In the genomic region with DNA sequence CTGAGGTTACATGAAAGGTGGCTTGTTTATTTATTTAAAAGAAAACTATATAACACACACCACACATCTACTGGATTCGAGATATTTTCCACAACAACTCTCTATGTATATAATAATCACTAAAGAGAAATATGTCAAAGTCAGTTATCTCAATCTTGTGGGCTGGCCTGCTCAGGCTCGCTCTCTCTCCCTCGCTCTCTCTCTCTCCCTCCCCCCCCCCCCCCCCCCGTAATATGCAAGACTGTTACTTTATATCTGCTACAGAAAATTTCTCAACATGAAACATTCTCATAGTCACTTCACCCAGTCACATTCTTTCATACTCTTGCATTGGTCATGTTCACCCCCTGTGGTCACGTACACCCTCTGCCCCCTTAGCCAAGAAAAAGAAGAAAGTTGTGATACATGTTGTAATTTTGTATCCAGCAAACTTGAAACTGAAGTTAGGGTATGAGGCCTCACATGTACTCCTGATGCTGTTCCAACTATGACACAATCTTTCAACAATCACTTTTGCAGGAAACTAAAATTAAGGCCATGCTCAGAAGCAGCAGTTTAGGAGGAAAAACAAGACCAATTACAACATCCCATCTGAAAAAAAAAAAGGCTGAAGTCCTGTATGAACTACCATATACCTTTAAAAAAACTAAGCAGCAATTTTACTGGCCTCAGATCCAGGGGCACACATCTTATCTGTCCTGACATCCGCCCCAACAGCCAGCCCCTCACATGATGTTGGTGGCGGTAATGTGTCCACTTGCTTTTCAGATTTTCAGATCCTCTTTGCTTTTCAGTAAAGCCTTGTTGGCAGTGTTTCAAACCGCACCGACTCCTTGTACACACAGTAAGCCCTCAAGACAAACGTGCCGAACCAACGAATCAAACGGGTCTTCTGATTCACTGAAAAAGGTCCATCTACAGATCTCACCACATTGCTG, we compare ENCODE assay signal across 9 mouse cellular contexts. TPM values are rescaled to one million over a fixed set of nuclear protein-coding genes. Genes with fewer than 3 reads are reported as not detected.
A peak's percentile ranks its signal among the peaks of the same experiment; 100 is the strongest.
DNase-seq lines count a peak whose midpoint lies in the region; ATAC-seq lines count a peak whose summit lies in the region.
"Had no signal": no experiment of that assay in that cellular context is flagged by ENCODE, and none has a peak within 500 bp of the region (broad histone marks: within the 10 kb centered on the region; RNA-seq: fewer than 3 reads in every experiment).

No protein-coding gene starts in this region.

- no peaks in the 10 kb centered on the region for H3K9me3 ChIP-seq in midbrain, embryonic 14.5 days (ENCODE audit: control insufficient read depth, low read length)
- no peaks in the 10 kb centered on the region for H3K9me3 ChIP-seq in midbrain, embryonic 11.5 days (ENCODE audit: control insufficient read depth, low read length)
- H3K9me3 ChIP-seq in liver, embryonic 12.5 days (replicated peaks): no peaks in the 10 kb centered on the region
- no peaks in the 10 kb centered on the region for H3K9me3 ChIP-seq in stomach, embryonic 16.5 days (replicated peaks; ENCODE audit: control insufficient read depth, low read length)
- no peaks in the 10 kb centered on the region for H3K9me3 ChIP-seq in midbrain, embryonic 16.5 days (replicated peaks; ENCODE audit: control insufficient read depth, low read length, poor library complexity, severe bottlenecking)
- H3K9me3 ChIP-seq: neural tube, embryonic 13.5 days had no signal

- H3K27me3 ChIP-seq in midbrain, embryonic 14.5 days (ENCODE audit: control insufficient read depth, insufficient read depth, low read length): no peaks in the 10 kb centered on the region
- H3K27me3 ChIP-seq in midbrain, embryonic 11.5 days (ENCODE audit: control insufficient read depth, insufficient read depth, low read length): no peaks in the 10 kb centered on the region
- H3K27me3 ChIP-seq in liver, embryonic 12.5 days (replicated peaks): no peaks in the 10 kb centered on the region
- H3K27me3 ChIP-seq in stomach, embryonic 16.5 days (ENCODE audit: control insufficient read depth, insufficient read depth, low read length): no peaks in the 10 kb centered on the region
- no peaks in the 10 kb centered on the region for H3K27me3 ChIP-seq in midbrain, embryonic 16.5 days (ENCODE audit: control insufficient read depth, insufficient read depth, low read depth, low read length)
- H3K27me3 ChIP-seq: neural tube, embryonic 13.5 days had no signal

- 78% methylated on average over 13 of the region's 13 CpGs for WGBS in midbrain, embryonic 14.5 days
- 86% methylated on average over 13 of the region's 13 CpGs for WGBS in midbrain, embryonic 11.5 days
- 44% methylated on average over 13 of the region's 13 CpGs for WGBS in liver, embryonic 12.5 days (ENCODE audit: insufficient replicate concordance)
- WGBS in stomach, embryonic 16.5 days: 49% methylated on average over 13 of the region's 13 CpGs
- 70% methylated on average over 12 of the region's 13 CpGs for WGBS in midbrain, embryonic 16.5 days

- no peak overlapping the region for H3K9ac ChIP-seq in midbrain, embryonic 14.5 days (replicated peaks; ENCODE audit: low read length)
- H3K9ac ChIP-seq in midbrain, embryonic 11.5 days (ENCODE audit: low read length): no peak overlapping the region
- H3K9ac ChIP-seq in liver, embryonic 12.5 days: no peak overlapping the region
- H3K9ac ChIP-seq in stomach, embryonic 16.5 days (ENCODE audit: low read length): no peak overlapping the region
- H3K9ac ChIP-seq in midbrain, embryonic 16.5 days (ENCODE audit: low read depth, low read length): no peak overlapping the region
- H3K9ac ChIP-seq: neural tube, embryonic 13.5 days had no signal

- 0 out of 2 replicates have a peak, but pooled peaks cover 1% of the 10 kb centered on the region for H3K4me1 ChIP-seq in midbrain, embryonic 14.5 days (ENCODE audit: control insufficient read depth, insufficient read depth, low read length)
- no peaks in the 10 kb centered on the region for H3K4me1 ChIP-seq in midbrain, embryonic 11.5 days (ENCODE audit: control insufficient read depth, insufficient read depth, low read length)
- H3K4me1 ChIP-seq in liver, embryonic 12.5 days: peaks cover 28% of the 10 kb centered on the region
- peaks cover 8% of the 10 kb centered on the region for H3K4me1 ChIP-seq in stomach, embryonic 16.5 days (ENCODE audit: control insufficient read depth, insufficient read depth, low read length)
- H3K4me1 ChIP-seq in midbrain, embryonic 16.5 days (ENCODE audit: control insufficient read depth, insufficient read depth, low read length): 0 out of 2 replicates have a peak, but pooled peaks cover 5% of the 10 kb centered on the region

- H3K4me2 ChIP-seq in midbrain, embryonic 14.5 days (ENCODE audit: low read length): no peak overlapping the region
- no peak overlapping the region for H3K4me2 ChIP-seq in midbrain, embryonic 11.5 days
- 0 out of 2 replicates have a peak overlapping the region, but pooled peaks have one; percentile 20 for H3K4me2 ChIP-seq in liver, embryonic 12.5 days
- 0 out of 2 replicates have a peak overlapping the region, but pooled peaks have one; percentile 2 for H3K4me2 ChIP-seq in stomach, embryonic 16.5 days (ENCODE audit: low read depth, low read length)
- H3K4me2 ChIP-seq in midbrain, embryonic 16.5 days (ENCODE audit: low read length): no peak overlapping the region
- H3K4me2 ChIP-seq: neural tube, embryonic 13.5 days had no signal

- no peak overlapping the region for H3K27ac ChIP-seq in midbrain, embryonic 14.5 days (replicated peaks; ENCODE audit: low read depth, low read length)
- H3K27ac ChIP-seq in midbrain, embryonic 11.5 days (ENCODE audit: low read depth, low read length): no peak overlapping the region
- H3K27ac ChIP-seq in liver, embryonic 12.5 days: 0 out of 2 replicates have a peak overlapping the region, but pooled peaks have one; percentile 39
- H3K27ac ChIP-seq in stomach, embryonic 16.5 days (ENCODE audit: low read length): peak overlapping the region; percentile 7; the same call in 1 of the 2 replicates
- no peak overlapping the region for H3K27ac ChIP-seq in midbrain, embryonic 16.5 days (ENCODE audit: low read length)
- H3K27ac ChIP-seq: neural tube, embryonic 13.5 days had no signal

- no peak for ATAC-seq in midbrain, embryonic 14.5 days (ENCODE audit: low FRiP score, low TSS enrichment)
- ATAC-seq in midbrain, embryonic 11.5 days (ENCODE audit: low FRiP score): no peak
- ATAC-seq in liver, embryonic 12.5 days: no peak
- ATAC-seq in stomach, embryonic 16.5 days (ENCODE audit: insufficient read depth, low FRiP score): no peak
- no peak for ATAC-seq in midbrain, embryonic 16.5 days

- H3K36me3 ChIP-seq in midbrain, embryonic 14.5 days (ENCODE audit: control insufficient read depth, insufficient read depth, low read length): no peaks in the 10 kb centered on the region
- no peaks in the 10 kb centered on the region for H3K36me3 ChIP-seq in midbrain, embryonic 11.5 days (ENCODE audit: control insufficient read depth, insufficient read depth, low read length)
- no peaks in the 10 kb centered on the region for H3K36me3 ChIP-seq in liver, embryonic 12.5 days
- no peaks in the 10 kb centered on the region for H3K36me3 ChIP-seq in stomach, embryonic 16.5 days (ENCODE audit: control insufficient read depth, insufficient read depth, low read length)
- H3K36me3 ChIP-seq in midbrain, embryonic 16.5 days (ENCODE audit: control insufficient read depth, insufficient read depth, low read length): no peaks in the 10 kb centered on the region
- H3K36me3 ChIP-seq: neural tube, embryonic 13.5 days had no signal

- no peak overlapping the region for H3K4me3 ChIP-seq in midbrain, embryonic 14.5 days (replicated peaks; ENCODE audit: low read depth, low read length)
- no peak overlapping the region for H3K4me3 ChIP-seq in midbrain, embryonic 11.5 days (ENCODE audit: low read depth, low read length)
- H3K4me3 ChIP-seq in liver, embryonic 12.5 days: no peak overlapping the region
- H3K4me3 ChIP-seq in stomach, embryonic 16.5 days (replicated peaks; ENCODE audit: low read length): no peak overlapping the region
- no peak overlapping the region for H3K4me3 ChIP-seq in midbrain, embryonic 16.5 days (ENCODE audit: low read depth, low read length)
- H3K4me3 ChIP-seq: neural tube, embryonic 13.5 days had no signal

- DNase-seq in adrenal gland, postnatal 10 days: peak; percentile 35
- no peak for DNase-seq in adrenal gland, adult 8-10 months
- peak; percentile 28 for DNase-seq in midbrain, embryonic 14.5 days
- no peak for DNase-seq in midbrain, embryonic 11.5 days (ENCODE audit: low spot score, missing footprints)
- no peak for DNase-seq in MN1 (ENCODE audit: low spot score)

RNA-seq across cellular contexts. Expression of gene Rapgef2, which starts 52.6 kb away (rescaled TPM):
- 10 to 100 TPM; 25.2 to 30.4 TPM for total RNA-seq in adrenal gland, postnatal 10 days (2021)
- total RNA-seq in adrenal gland, adult 8-10 months (2022): 10 to 100 TPM; 21.3 to 32.2 (median 26.2) TPM
- 14.8 and 15.2 TPM in 2 replicates for polyA plus RNA-seq in midbrain, embryonic 14.5 days (2014; fragmentation: Nextera tagmentation; extraction: Ambion mirVana)
- 5.3 and 6.2 TPM in 2 replicates for polyA plus RNA-seq in midbrain, embryonic 11.5 days (2014; fragmentation: Nextera tagmentation; extraction: Ambion mirVana)
- 2.1 and 2.2 TPM in 2 replicates for polyA plus RNA-seq in liver, embryonic 12.5 days (2016; fragmentation: Nextera tagmentation; extraction: Ambion mirVana)
- polyA plus RNA-seq in stomach, embryonic 16.5 days (2015; fragmentation: Nextera tagmentation; extraction: Ambion mirVana): 4.2 and 4.4 TPM in 2 replicates
- 15.5 and 15.6 TPM in 2 replicates for polyA plus RNA-seq in midbrain, embryonic 16.5 days (2015; fragmentation: Nextera tagmentation; extraction: Ambion mirVana)

Comparison
In these comparisons a context has a peak if more than half of its experiments do, and no peak if none do; other contexts are left out.
1. DNase-seq: peak in adrenal gland, postnatal 10 days (single experiment) and midbrain, embryonic 14.5 days (single experiment); none in adrenal gland, adult 8-10 months (single experiment), midbrain, embryonic 11.5 days (single experiment) and MN1 (single experiment).
2. H3K27ac ChIP-seq: peak in liver, embryonic 12.5 days (single experiment) and stomach, embryonic 16.5 days (single experiment); none in midbrain, embryonic 14.5 days (single experiment), midbrain, embryonic 11.5 days (single experiment) and midbrain, embryonic 16.5 days (single experiment).
3. H3K4me2 ChIP-seq: peak in liver, embryonic 12.5 days (single experiment) and stomach, embryonic 16.5 days (single experiment); none in midbrain, embryonic 14.5 days (single experiment), midbrain, embryonic 11.5 days (single experiment) and midbrain, embryonic 16.5 days (single experiment).